Mouse (Mus musculus): Measurements from ENCODE around the gene Dusp1.

DNA sequence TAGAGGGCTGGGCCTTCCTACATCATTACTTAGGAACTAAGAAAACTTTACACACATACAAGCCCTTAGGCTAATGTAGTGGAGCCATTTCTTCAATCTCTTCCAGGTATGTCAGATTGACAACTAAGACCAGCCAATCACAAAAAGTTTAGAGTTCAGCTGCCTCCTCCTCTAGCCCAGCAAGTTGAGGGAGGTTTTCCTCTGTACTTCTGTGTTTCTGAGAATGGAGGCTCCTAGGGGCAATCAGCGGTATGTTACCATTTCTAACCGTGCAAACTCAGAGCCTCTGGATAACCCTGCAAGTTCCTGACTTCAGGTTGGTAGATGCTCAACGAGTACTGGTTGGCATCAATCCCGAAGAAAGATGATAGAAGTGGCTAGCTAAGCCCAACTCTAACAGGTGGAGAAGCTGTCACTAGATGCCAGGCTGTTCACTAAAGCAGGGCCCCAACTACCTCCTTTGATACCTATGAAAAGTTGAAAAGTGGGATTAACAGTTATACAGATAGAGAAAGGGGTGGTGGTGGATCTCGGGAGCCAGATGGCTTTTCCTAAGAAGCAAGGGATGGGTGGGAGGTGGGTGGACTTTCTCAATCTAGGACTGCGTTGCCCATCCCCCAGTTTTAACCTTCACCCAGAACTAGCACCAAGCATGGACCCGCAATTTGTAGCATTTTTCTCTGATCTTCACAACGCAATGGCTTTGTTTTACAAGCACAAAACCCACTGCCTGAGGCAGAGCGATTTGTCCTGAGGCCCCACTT is 1.2 kb downstream of the Dusp1 start:
- TF ChIP-seq POLR2A (IDR thresholded peaks at IDR 0.05; ENCODE audit: insufficient read depth, low read length) (no peak), CTCF (IDR thresholded peaks at IDR 0.05; ENCODE audit: low read depth, low read length) (no peak)

Data from ES-Bruce4 (cell line).